Mouse (Mus musculus) adrenal gland (tissue): ENCODE data around the gene C130074G19Rik.

Experiments
- intact Hi-C: fragments of 180-260 bp; cut with DNase I; formaldehyde crosslinking; loops from one replicate; pipeline ENCODE4 v1.15.1; 2025
- microRNA-seq, 2 experiments: library from miRNA; unstranded; fragments of <30 nt; microRNA quantifications; one replicate each; pipeline ENCODE4; 2019

Gene C130074G19Rik

DNA sequence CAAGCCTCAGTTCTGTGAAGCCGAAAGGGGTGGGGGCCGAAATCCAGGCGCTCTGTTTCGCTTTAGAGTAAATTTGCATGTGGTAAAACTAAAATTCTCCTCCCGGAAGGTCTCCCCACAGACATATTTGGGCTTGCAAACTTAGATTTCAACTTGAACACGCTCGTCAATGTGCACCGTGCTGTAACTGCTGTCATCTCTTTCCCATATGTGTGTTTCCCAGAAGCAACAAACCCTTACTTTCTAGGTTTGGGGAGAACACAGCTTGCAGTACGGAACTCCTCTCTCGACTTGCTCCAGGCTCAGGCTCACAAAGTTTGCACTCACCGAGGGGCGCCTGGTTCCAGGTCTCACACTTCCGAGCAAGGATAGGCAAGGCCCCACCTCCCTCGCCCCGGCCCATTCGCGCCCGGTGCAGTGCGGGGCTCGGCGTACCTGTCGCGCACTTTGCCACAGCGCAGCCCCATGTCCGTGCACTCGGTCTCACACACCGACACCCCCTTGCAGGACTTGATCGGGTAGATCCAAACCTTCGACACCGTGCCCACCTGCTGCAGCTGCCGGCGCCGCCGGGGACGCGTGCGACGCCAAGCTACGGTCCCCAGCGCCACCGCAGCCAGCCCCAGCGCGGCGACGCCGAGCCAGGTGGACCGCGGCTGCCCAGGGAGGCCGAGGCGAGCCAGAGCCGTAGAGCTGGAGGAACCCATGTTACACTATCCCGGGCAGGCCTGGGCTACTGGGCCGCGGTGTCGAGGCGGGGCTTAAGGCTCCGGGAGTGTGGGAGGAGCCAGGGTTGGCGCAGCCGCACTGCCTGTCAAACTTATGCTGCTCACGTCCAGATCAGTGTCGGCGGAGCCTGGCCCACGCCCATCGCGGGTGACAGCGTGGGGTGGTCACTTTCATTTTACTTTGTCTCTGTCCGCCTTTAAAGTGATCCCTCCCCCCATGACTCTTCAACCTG is 37.6 kb downstream of the C130074G19Rik start:
- intact Hi-C loops = no loop called here

DNA sequence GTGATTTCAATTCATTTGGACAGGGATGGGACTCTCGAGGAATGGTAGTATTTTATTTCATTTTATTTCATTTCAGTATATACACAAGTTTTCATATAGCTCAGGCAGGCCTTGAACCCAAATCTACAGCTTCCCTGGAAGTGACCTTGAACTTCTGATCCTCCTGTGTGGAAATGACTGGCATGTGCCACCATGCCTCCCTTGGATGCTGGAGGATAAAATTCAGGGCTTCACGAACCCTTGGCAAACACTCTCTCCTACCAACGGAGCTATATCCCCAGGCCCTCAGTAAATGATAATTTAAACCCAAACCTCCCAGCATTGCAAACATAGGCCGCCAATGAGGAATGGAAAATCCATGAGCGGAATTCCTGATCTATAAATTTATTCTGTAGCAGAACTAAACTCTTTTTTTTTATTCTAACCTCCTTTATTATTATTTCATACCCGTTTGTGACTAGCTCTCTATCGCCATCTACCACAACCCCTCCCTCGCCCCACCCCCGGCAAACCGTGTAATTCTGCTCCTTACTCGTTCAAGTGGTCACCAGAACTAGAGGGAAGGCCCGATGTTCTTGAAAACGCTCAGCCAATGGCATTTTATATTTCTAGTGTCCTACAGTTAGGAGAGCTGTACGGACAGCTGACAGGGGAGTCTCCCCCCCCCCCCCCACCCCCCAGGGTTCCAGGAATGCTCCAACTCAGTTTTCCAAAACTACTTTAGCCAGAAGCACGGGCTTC is 38.5 kb downstream of the C130074G19Rik start:
- intact Hi-C loops = no loop called here

DNA sequence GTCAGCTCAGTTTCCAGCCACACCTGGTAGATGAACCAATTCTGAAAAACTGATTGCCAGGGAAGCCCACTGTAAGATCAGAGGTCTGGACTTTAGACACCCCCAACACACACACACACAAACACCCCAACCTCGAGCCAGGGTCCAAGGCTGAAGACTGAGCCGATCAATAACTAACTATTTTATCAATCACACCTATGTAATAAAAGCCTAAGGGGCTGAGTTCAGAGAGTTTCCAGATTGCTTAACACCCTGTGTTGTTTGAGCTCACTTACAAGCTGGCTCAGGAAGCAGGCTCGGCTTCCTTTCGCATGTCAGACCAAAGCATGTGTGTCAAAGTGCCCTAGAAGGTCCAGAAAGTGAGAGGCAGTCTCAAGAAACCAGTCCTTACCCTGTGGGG is 45.4 kb downstream of the C130074G19Rik start:
- intact Hi-C loops = no loop called here

DNA sequence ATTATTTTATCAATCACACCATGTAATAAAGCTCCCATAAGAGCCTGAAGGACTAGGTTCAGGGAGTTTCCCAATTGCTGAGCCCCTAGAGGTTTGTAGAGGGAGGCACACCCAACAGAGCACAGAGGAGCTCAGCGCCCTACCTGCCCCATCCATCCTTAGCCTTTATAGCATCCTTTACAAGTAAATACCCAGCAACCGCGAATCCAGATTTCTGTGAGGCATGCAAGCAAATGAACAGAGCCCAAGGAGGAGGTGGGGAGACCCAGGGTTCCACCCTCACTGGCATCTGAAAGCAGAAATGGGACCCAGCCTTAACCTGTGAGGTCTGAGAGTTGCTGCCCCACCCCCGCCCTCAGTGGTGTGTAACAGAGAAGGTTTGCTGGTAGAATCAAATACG is 46.7 kb downstream of the C130074G19Rik start:
- intact Hi-C loops = no loop called here

DNA sequence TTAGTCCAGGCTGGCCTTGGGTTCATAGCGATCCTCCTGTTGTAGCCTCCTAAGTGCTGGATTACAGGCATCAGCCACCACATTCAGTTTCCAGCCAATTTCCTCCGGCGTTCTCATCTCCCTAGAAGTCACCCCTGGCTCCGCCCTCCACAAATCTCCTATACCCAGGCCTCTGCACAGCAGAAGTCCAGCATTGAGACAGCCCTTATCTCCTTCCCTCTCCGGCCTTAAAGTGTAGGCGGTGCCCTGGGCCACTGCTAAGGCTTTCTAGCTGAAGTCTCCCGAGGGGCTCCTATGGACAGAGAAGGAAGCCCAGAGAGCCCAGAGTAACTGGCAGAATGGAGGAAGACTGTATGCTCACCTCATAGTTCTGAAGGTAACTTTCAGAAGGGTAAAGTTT is 49.5 kb downstream of the C130074G19Rik start:
- intact Hi-C loops = no loop called here

DNA sequence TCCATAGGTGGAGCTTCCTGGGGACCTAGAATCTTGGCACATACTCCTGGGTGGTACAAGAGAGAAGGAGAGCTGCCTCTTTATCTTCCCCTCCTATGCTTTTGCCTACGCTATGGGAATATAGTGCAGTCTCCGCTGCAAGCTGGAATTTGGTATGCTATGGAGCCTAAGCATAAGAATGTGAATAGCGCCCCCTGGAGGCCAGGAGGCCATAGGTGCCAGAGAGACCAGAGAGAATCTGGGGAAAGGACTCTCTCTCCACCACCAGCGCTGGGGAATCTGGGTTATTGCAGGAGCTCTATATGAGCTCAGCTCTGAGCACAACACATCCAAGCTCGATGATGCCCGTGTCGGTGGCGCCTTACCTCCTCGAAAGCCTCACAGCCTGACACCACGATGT is 50.8 kb downstream of the C130074G19Rik start:
- intact Hi-C loops = no loop called here

DNA sequence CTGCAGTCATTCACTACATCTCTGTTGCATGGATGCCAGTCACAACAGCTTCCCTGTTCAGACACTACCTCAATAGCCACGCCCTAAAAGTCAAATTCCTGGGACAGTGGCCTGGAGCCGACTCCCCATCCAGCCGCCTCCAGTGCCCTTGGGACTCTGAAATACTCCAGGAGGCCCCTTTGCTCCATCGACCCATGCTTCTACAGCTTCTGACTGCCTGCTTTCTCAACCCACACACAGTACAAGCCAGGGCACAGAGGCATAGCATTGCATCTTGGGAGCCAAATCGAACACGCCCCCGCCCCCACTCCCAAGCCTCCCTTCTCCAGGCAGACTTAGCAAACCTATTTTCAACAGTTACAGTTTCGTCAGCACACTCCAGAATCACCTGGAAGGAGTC is 53.1 kb downstream of the C130074G19Rik start:
- intact Hi-C loops = no loop called here

DNA sequence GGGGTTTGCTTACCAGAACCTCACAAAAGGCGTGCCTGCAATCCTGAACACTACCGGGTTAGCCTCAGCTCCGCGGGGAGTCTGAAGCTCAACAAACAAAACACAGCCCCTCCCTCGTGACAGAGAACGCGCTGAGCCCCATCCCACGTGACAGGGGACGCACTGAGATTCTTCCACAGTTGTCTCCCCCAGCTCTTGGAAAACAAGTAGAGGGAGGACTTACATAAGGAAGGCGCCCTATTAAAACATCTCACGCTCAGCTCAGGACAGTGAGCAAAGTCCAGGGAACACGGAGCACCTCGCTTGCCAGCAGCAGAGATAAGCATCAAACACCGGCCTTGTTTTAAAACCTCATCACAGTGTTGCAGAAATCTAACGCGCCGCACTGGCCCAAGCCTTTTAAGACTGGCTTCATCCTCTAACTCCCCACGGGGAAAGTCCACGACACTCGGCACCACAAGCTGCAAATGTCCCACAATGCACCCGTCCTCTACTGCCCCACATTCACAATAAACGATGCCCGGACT is 55.8 kb downstream of the C130074G19Rik start:
- intact Hi-C loops = no loop called here

DNA sequence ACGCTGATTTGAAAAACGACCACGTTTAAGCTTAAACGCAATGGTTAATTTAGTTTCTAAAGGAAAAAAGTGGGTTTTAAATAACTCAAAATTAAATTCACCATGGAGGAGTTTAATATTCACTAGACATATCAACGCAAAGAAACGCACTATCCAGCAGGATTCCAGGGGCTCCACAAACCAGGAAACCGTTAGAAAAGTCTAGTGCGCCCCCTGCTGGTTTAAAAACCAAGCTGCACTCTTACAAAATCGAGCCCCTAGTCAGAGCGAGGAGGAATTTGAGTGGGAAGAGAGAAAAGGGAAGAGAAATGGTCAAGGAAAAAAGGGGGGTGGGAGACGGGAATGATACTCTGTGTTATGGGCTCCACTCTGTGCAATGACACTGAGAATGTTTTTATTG is 57.9 kb downstream of the C130074G19Rik start:
- intact Hi-C loops = loop anchor here (2.0 kb wide), 1 partner anchor 26 kb away; no protein-coding TSS in a partner anchor

DNA sequence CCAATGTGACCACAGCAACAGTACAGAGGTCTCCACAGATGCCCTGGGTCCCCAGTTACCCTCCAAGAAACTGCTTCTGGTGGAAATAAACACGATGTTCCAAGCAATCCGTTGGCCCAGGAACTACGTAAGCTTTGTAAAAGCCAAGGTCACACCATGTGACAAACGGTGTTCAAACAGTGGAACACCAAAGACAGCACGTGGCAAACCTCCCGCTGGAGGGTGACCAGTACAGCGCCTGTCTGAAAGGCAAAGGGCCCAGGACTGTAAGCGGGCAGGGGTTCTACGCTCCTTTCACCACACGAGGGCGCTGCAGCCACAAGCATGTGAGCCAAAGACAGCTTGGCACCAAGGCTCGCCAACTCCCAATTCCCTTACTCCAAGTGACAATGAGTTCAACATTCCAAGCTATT is 58.6 kb downstream of the C130074G19Rik start:
- intact Hi-C loops = loop anchor here (2.0 to 5.0 kb wide), 3 partner anchors 26 to 368 kb away; no protein-coding TSS in a partner anchor

DNA sequence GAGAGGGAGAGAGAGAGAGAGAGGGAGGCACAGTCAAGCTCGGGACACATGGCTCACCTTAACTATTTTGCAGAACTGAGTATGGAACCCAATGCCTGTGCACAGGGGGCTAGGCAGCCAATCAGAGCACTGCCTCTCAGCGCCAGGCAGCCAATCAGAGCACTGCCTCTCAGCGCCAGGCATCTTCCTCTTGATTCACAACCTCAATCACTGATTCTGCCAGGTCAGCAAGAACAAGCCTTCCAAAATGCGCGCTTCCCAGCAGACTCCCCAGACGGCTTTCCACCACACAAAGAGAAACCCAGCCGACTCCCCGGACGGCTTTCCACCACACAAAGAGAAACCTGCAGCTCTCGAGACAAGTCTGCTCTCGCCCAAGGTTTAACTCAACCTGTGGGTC is 60.3 kb downstream of the C130074G19Rik start:
- intact Hi-C loops = loop anchor here (5.0 kb wide), 2 partner anchors 70 to 370 kb away; no protein-coding TSS in a partner anchor

Small RNA genes lying within 50 kb of the gene (microRNA-seq; reads per million reads assigned to microRNA genes)
- 173 to 186 reads per million in 2 experiments for gene Mir1981
